Mouse (Mus musculus) ZHBTc4 (cell line): ENCODE measurements at regions not wholly inside any gene's neighbourhood (a gene's known extent, or its start where the extent isn't known, plus 50 kb on each side); places are given as distances from the start of the nearest gene placed in this dataset.

Experiments used
- DNase-seq: peaks from one replicate; pipeline ENCODE4 v3.0.0-alpha.2; 2011; ENCODE audit warnings: low read depth, low spot score

DNA sequence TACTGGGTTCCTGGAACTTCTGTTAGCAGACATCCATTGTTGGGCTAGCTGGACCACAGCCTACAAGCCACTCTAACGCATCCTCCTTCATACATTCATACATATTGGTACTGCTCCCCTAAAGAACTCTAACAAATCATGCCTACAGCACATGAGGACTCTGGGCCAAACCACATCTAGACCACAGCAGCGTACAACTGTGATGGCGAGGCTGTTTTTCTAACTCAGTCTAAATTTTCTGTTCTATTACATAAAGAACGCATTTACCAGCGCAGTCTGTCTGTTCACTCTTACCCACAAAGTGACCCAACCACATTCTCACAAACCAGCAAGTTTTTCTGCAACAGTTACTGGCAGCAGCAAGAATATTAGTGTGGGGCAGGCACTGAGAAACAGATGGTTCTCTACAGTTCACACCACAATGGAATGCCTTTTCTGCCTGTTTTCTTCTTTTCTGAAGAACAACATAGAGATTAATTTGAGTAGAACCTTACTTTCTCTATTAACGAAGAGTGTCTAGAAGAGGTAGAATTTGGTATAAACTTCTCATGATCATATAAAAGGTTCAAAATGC lies 648.2 kb upstream of the Cdh11 start:
- no peak for DNase-seq

DNA sequence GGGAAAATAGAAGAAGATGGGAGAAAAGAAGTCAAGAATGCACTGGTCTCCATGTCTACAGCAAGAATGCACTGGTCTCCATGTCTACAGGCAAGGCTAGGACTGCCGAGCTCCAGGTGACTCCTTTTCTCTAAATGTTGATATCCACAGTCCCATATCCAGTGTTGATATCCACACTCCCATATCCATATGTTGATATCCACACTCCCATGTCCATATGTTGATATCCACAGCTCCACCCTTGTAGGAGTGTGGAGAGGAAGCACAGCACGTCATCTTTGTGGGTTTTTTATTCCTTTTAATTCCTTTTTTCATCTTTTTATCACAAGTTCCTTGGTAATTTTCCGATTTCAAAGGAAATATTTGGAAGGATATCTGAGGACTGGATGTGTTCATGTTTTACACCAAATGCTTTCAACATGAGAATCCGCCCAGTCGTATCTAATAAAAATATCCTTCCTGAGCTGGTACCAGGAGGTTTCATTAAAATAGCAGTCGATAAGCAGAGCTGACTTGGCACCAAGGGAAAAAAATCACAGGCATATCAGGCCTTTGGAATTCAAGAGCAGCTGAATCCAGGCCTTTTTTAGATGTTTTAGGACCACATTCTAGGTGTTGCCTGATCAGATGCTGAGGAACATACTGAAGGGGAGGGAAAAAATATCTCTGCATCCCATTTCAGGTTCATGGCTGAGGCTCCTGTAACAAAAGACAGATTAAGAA lies 653.7 kb upstream of the Cdh11 start:
- no peak for DNase-seq

DNA sequence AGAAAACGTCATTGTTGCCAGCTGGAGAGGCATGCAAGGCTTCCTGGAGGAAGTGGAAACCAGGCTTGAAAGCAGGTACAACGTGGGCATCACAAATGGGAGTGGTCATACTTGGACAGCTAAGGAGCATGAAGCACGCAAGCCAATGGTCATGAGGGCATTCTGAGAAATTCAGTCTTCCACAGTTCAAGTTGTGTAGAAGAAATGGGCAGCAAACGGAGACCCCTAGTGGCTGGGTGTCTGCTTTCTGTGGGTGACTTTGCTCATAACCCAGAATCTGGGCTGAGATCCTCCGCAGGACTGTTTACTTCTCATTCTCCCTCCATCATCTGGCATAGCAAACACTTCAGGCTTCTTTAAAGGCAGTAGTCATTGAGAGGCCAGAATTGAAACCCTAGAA lies 655.7 kb upstream of the Cdh11 start:
- DNase-seq = no peak

DNA sequence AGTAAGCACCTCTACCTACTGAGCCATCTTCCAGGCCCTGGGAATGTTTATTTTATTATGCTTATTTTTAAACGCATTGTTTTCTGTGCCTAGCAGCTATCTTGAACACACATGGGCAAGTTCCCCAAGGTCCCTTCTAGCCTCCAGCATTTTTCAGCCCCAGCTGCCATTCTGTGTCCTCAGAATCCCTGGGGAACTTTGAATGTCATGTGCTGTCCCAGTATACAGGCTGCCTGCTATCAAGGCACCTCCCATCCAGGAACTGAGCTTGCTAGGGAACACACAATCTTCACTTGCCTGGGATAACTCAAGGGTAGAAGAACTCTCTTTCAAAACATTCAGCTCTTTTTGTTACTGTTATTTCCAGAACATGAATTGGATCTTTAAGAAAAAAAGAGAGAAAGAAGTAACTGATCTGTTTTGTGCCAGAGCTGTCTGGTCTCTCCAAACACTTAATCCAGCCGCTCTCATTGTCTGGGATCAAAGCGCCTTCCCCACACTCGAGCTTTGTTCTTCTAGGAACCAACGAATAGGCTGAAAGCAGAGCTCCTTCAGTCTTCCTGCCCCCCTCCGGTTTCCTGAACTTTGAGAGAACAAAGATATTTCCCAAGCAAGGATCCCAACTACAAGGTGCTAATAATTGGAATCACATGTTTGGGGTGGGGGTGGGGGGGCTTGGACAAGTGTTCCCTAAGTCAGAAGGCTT lies 657.1 kb upstream of the Cdh11 start:
- DNase-seq = peak; percentile 52

DNA sequence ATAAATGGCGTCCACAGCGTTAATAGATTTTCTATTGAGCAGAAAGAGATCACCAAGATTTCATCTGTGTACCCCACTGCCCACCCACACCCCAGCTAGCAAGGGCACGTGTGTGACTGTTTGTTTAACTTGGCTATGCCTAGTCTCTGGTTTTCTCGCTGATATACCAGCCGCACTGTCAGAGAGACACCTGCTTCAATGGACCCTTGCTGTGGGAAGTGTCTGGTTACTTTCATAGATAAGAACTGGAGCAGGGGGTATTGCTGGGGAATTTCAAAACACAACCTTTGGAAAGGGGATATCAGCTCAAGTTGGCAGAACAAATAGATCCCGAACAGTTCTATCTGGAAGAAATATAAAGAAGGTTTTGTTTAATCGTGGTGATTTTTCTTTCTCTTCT lies 656.8 kb upstream of the Cdh5 start:
- DNase-seq = no peak

DNA sequence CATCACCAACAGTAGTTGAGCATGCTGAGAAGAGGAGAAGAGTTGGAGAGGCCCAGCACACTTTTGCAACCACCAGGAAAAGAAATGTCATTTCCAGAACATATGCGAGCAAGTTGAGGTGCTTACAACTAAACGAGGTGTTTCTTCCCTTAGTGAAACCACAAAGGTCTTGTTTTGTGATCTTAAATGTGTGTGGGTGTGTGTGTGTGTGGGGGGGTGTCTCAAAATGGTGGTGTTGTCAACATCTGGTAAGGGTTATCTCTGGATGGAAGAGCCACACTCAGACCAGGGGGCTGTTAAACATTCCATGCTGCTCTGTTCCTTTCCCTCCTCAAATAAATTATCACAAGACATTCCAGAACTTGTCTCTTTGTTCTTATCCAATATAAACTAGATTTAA lies 656.0 kb upstream of the Cdh5 start:
- no peak for DNase-seq

DNA sequence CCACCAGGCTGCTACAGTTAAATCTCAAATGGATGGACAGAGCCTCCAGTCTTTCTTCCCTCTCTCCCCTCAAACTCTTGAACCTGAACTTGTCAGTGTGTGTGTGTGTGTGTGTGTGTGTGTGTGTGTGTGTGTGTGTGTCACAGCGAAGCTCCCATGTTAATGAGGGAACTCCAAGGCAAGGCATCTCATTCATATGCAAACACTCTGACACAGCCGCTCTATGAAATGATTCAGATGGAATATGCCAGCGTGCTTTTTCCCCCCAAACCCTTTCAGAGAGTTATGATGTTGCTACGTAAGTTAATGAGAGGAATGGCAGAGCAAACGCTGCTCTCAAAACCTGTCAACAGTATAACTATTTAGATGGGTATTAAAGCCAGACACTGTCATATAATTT lies 653.5 kb upstream of the Cdh5 start:
- no peak for DNase-seq

DNA sequence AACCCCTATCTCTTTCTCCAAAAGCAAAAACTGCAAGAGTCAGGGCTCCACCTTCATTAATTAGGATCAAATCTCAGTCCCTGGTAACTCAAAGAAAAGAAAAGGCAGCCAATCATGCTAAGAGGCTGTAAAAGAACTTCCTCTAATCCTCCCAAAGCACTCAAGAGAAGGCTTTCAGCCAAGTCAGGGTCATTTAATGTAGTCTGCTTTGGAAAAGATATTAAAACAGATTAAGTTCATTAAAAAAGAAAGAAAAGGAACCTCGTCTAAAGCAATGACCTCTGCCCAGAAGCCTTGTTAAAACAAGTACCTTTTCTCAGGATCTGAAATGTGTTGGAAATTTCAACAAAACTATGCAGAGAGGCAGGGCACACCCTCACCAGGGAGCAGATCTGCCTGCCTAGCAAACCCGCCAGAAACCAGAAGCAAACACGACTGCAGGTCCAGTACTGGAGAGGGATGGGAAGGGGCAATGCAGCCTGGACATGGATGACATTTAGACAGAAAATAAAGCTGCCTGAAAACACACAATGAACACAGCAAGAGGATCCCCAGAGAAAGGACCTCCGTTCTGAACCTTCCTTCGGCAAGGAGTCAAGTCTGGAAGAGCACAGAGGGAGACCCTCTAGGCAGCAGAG lies 649.9 kb upstream of the Cdh5 start:
- DNase-seq = no peak

DNA sequence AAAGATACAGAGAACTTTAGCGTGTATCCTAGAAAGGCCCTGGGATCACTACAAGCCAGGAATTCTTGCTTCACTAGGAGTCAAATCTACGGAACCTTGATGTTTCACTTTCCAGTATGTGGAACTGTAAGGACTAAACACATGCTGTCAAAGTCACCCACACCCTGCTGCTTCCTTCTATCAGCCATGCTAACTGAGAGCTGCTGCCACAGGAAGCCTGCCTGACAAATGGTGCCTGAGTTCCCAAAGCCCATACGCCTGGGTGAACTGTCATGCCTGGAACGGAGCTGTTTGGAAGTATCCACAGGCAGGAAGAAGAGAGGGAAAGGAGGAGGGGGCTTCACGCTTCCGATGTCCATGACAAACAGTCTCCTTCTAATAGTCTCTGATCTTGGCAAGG lies 644.2 kb upstream of the Cdh5 start:
- DNase-seq = no peak

DNA sequence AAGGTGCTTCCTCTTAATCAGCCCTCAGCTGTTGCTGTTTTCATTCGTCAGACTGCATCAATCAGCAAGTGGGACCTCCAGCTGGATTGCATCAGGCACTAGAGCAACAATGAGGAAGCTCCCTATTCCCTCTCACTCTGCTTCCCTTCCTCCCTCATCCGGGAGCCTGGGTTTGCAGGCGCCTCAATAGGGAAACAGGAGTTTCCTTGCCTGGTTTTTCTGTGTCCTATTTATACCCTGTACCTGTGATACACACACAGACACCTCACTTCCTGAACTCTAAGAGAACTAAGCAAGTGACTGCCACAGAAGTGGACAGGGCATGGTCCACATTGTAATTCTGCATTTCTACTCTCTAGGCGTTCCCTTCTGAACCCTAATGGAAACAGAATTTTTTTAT lies 637.9 kb upstream of the Cdh5 start:
- DNase-seq = no peak

DNA sequence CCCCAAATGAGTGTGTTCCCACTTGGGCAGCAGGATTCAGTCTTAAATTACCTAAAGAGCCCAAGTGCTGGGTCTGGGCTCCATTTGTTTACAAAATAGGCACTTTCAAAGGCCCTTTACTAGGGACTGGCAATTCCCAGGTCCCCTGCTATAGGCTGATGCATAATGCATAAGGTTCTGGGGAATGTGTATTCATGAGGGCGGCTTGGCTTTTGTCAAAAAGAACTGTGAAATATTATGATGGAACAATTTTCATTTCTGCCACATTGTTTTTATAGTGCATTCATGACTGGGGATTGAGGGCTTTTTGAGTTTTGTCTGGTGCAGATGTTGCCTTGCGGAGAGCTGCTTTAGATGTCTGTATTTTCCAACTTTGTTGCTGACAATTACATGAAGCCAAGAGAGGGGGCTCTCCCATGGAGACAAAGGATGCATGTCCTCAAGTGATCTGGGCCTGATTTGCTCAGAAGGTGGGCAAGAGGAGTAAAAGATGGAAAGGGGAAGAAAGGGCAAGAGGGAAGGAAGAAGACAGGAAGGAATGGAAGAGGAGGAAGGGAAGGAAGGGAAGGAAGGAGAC lies 636.6 kb upstream of the Cdh5 start:
- no peak for DNase-seq

DNA sequence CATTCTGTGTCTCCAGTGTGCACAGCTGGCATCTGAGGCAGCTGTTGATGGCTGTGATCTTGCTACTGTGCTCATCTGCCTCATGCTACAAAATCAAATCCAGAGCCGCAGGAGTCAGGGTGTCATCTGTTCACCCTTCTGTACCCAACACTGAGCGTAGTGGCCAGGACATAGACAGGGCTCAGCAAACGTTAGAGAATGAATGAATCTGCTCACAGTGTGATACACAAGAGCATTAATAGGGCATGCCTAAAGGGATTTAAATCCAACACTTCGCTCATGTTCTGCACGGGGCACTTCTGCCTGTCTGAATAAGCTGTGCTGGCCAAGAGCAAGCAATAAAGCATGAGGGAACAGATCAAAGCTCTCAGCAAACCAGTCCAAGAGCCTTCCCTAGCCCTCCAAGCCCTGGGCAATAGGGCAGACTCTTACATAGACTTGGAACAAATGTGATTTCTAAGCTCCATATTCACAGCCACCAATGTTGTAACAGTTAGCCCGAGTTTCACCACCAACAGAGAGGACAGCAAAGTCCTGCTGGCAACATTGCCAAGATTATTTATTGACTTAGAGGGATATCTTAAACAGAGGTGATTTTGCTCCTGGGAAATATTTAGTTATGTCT lies 633.8 kb upstream of the Cdh5 start:
- no peak for DNase-seq

DNA sequence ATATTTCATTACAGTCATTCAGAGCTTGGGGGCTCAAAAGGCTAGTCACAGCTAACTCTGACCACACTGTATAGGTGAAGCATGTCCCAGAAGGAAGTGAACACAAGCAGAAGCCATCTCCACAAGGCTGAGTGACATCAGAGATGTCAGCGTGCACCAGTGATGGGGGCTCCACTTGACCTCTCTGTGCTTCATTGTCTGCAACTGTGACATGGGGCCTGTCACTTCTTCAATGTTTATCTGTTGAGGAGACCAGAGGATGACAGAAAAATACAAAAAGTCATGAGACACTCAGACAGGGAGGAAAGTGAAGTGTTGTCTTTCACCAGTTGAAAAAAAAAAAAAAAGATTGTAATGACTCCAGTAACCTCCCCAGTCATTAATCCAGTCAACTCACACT lies 632.4 kb upstream of the Cdh5 start:
- DNase-seq = no peak

DNA sequence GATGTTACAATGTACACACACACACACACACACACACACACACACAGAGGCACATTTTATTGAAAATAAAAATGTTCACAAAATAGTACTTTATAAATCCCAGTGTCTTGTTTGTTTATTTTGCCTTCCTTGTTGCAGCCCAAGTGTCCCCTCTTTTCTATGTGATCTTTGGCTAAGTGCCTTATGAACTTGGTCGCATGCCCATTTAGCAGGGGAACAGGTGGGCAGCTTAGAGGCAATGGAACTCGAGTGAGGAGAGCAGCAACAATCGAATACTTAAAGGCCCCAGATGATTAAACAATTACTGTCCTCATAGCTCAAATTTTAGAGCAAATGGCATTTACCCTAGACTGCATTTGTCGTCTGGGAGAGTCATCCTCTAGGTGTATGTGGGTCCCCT lies 631.1 kb upstream of the Cdh5 start:
- DNase-seq = no peak

DNA sequence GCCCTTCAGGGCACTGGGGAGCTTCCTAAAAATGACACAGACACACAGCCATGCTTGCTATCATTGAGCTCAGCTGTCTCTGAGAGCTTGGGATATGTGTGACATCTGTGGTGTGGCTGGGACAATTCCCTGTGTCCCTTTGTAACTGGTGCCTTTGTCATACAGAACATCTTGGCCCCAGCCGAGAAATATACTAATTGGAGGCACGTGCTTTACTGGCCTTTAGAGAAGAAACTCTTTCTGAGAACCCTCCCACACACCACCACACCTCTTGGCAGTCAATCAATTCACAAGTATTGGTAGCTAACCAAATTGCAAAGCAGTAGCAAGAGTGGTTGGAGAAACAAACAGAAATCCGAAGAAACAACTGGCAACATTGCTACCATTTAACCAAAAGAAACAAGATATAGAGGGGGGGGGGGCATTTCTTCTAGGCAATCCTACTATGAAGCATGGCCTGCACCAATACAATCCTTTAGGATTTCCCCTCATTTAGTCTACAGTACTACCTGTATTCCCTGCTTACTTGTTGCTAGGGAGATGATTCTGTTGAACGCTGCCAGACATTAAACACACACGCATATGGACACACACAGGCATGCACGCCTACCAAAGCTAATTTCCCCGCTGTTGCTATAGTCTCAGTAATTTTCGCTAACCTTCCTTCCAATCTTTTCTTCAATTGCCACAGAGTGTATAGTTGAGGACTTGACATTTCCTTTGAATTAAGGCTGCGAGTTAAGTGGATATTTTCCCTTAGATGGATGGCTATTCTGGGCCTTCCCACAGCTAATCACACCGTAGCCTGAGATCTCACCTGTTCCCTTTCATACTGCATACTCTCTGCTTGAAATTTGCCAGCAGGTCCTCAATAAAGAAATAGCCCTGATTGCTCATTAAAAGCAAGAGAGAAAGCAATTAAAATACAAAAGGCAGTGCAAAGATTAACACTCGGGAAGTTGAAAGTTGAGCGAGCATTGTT lies 625.3 kb upstream of the Cdh5 start:
- no peak for DNase-seq

DNA sequence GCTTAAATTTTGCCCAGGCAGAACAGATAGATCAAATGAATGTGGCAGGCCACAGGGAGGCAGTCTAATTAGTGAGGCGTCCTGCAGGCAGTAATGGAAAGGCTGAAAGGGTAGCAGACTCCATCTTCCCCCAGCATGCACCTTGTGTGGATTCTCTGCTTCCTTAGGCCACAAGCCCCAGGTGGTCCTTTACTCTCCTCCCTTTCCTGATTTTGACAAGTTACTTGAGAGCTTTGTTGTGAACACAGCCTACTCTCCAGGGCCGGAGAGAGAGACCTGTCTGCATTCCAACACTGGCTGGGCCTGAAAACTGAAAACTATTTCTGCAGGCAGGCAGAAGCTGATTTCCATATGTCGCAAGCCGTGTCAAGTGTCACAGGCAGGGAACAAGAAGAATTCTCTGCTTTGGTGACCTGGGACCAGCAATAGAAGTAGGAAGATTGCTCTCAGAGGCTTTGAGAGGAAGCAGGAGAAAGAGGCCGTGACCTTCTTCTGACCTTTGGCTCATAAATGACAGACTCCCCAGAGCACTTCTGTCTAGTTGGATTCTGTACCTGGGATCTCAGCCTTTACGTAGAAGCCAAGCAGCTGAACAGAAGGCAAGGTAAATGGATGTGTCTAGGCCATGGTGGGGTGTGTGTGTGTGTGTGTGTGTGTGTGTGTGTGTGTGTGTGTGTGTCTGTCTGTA lies 619.2 kb upstream of the Cdh5 start:
- peak; percentile 3 for DNase-seq

DNA sequence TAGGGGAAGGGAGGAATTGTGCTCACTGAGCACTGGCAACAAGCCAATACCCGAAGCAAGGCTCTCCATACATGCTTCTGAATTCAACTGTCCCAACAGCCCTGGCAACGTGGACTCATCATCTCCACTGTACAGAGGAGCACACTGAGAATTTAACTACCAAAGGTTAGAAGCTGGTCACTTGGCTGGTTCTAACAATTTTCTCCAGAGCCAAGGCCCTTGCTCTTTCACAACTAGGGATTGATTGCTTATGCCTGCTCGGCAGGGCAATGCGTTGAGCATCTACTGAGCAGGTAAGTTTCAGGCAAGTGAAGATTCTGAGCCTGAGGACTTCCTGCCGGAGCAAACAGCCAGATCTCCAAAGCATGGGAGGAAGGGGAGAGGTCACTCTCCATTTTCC lies 616.0 kb upstream of the Cdh5 start:
- DNase-seq = no peak

DNA sequence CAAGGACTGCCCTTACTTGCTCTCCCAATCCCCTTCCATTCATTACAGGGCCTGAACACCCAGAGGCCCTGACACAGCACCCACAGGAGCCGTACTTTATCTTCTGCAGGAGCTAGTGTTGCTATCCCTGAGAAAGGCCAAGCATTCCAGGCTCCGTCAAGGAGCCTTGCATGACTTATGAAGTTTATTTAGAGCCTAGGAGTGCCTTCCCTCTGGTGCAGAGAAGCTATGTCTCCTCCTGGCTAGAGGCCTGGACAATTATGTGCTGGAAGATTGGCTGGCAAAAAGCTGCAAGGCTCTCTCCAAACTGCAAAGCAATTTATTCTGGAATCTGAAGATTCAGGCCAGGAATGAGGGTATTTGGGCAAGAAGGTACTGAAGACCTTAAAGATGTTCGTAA lies 612.0 kb upstream of the Cdh5 start:
- DNase-seq = no peak

DNA sequence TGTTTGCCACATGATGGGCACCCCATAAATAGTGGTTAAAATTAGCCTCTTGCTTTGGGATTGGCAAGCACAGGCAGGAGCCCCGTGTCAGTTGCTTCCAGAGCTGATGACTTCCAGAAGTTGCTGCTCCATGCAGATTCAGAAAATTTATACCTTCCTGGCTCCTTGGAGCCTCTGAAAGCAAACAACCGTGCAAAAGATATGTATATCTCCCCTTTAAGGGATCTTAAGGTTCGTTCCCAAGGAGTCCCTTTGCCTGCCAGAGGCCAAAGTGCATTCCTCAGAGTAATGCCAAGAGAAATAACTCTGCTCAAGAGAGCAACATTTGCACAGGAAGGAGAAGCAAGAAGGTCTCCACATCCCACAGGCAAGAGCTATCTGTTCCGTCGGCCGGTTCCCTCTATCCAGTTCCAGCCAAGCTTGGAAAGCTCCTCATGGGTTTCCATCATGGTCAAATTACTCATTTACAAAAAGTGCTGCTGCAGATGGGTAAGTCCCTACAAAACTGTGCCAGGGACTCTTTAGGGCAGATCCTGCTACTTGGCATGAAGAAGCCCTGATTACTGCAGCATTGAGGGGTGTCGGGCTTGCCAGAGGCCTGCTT lies 608.4 kb upstream of the Cdh5 start:
- DNase-seq = no peak
